Mouse (Mus musculus): ENCODE measurements around the gene Msi2.

The Msi2 gene

DNA sequence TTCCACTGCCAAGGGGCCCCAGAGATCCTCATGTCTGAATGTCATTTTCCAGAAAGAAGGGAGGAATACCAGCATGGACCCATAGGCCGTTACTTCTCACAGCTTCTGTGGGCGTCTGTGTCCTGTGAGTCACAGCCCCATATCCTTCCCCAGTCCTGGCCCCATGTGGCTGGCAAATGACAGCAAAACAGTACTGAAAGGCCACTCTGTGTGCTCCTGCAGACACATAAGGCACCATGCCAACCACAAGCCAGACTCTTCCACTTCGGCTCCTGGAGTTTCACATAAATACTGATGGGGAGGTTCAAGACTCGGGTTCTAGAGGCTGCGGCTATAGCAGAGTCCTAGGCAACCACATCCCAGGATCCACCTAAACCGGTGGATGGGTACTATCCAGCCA is 128.7 kb downstream of the Msi2 start:
- no peak for DNase-seq (ENCODE audit: low read depth)

DNA sequence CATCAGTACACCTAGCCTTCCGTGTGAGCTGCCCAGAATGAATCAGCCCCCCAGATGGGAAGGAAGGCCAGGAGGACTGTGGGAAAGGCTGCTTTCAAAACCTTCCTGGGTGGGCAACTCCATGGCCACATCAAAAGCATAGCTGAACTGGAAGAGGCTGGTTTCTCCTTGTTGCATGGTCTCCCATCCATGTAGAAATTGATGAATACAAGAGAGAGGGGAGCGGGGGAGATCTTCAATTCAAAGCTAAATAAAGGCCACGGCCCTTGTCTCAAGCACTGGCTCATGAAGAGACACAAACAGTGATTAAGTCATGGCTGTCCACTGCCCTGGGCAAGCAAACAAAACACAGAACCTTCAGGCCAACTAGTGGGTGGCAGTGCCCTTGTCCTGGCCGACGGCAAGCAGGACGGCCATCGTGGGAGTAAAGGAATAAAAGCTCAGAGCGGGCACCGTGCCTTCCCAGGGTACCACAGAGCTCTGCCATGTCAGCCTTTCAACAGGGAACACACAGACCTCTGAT is 129.6 kb downstream of the Msi2 start:
- no peak for DNase-seq (ENCODE audit: low read depth)

DNA sequence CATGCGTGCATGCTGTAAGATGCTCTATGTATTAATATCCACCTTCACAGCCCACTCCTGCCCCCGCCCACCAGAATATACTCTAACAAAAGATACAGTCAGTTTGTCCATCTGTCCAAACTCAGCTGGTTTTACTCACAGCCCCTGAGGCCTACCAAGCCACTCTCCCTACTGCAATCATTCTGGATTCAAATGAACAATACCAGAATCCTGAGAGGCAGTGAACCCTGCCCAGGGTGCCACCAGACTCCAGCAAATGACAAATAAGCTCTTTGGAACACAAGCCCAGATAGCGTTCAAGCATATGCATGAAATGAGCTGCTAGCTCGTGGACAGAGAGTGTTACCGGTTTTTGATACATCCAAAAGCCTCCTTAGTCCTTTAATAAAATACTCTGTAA is 130.6 kb downstream of the Msi2 start:
- no peak for DNase-seq (ENCODE audit: low read depth)

GRCm38 (mm10) chr11:88585880-88586279 is 132.4 kb downstream of the Msi2 start:
- no peak for DNase-seq (ENCODE audit: low read depth)

- no peak for DNase-seq (ENCODE audit: low read depth)
Measured at GRCm38 (mm10) chr11:88585171-88585632, 133.1 kb downstream of the Msi2 start.

DNA sequence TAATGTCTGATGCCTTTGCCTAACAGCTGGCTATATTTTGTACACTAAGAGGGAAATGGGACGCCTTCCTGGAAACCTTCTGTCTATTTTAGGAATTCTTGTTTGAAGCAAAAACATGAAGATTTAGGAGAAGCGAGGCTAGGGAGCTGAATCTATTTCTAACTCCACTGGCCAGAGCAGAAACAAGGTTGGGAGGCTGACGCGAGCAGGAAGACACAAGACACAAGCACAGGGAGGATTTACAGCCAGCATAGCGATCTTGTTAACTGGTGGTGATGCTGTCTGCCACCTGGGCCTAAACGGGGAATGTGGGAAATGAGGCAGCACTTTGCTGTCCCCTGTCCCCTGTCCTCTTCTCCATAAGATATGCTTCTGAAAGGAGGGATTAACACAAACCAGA is 134.4 kb downstream of the Msi2 start:
- no peak for DNase-seq (ENCODE audit: low read depth)

DNA sequence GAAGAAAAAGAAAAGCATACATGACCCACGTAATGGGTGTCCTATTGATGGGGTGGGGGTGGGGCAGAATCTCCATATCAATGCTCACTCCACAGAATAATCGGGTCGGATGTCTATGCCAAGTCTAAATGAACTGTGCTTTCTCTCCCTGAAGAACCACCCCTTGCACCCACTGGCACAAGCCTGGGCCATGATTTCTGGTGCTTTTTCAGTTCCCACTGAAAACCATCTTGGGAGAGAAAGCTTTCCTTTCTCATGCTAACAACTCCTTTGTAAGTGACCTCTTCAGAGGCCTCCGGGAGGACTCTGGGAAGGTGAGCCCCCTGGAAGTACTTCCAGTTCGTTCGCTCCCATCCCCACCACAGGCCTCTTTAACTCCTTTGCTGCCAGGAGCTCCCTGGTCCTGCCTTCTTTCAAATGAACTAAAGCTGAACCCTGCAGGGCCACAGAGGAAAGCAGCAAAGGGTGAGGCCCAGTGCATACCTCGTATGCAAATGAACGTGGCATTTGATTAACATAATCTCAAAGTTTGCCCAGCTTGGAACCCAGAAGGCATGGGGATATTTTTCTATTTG is 135.0 kb downstream of the Msi2 start:
- no peak for DNase-seq (ENCODE audit: low read depth)

- no peak for DNase-seq (ENCODE audit: low read depth)
Measured at GRCm38 (mm10) chr11:88582781-88583180, 135.5 kb downstream of the Msi2 start.

- DNase-seq (ENCODE audit: low read depth) = no peak
Measured at GRCm38 (mm10) chr11:88582021-88582707, 136.1 kb downstream of the Msi2 start.

- DNase-seq (ENCODE audit: low read depth) = no peak
Measured at GRCm38 (mm10) chr11:88581375-88581774, 136.9 kb downstream of the Msi2 start.

DNA sequence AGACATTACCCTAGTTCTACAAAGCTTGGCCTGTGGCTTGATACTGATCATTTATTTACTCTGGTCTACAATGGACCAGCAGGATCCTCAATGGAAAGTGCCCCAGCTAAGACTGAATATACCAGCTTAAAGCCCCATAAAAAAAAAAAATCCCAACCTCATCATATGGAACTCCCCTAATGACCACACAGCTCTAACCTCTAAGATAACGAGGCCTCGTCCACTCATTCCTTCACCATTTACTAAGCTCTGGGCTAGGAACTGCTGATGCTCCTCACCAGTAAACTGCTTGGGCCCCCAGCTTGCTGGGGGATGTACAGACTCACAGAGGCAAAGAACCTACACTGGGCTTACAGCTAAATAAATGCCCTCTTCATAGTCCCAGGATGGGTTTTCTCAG is 139.6 kb downstream of the Msi2 start:
- DNase-seq (ENCODE audit: low read depth) = no peak

DNA sequence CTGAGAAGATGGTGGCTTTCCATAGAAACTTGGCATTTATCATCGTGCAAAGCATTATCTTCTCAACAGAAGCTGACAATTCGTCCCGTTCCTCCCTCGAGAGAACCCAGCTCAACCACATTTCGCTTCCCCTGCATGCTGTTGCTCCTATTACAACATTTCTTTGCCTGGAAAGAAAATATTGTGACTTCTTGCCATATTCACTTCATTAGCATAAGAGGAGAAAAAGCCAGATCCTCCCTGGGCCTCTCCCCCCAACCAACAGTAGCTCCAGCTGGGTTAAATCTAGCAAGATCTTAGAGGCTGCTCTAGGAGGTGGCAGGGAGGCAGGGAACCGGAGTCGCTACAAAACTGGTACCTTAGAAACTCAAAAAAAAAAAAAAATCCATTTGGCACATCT is 141.2 kb downstream of the Msi2 start:
- no peak for DNase-seq (ENCODE audit: low read depth)

GRCm38 (mm10) chr11:88576233-88576998 is 141.9 kb downstream of the Msi2 start:
- no peak for DNase-seq (ENCODE audit: low read depth)

GRCm38 (mm10) chr11:88574575-88575360 is 143.5 kb downstream of the Msi2 start:
- DNase-seq (ENCODE audit: low read depth) = no peak

GRCm38 (mm10) chr11:88573013-88573412 is 145.3 kb downstream of the Msi2 start:
- DNase-seq (ENCODE audit: low read depth) = no peak

DNA sequence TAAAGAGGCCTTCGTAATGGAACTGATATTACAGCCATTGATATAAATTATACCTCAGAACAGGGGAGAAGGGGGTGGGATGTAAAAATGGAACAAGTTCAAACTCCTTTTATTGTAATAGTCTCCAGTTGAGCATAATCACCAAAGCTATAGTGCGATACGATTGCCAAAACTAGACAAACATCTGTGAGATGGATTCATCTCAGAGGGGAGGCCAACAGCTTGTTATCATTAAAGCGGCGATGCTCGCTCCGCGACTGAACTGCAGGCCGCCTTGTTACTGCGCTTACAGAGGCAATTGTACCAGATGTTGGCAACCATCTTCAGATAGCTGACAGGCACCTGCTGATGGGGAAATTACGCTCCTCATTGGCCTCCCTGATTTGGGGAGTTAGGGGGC is 145.9 kb downstream of the Msi2 start:
- DNase-seq (ENCODE audit: low read depth) = no peak

DNA sequence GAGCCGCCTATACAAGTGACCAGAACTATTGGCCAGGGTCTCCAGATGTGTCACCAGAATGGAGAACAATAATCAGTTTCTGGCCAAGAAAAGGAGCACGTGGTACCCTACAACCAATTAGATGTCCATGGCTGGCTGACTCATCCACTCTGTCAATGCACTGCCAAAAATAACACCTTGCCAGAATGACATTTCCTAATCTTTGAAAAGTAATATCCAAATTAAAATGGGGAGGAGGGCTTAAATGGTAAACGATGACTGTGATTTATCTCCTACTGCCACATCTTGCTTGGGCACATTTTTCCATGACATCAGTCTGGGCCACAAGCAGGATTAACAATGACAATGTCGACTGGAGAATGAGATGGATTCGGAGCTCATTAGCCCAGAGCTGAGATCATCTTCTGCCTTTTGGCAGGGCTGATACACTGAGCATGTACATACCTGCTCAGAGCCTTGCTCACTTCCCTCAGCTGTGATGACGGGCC is 147.6 kb downstream of the Msi2 start:
- no peak for DNase-seq (ENCODE audit: low read depth)

DNA sequence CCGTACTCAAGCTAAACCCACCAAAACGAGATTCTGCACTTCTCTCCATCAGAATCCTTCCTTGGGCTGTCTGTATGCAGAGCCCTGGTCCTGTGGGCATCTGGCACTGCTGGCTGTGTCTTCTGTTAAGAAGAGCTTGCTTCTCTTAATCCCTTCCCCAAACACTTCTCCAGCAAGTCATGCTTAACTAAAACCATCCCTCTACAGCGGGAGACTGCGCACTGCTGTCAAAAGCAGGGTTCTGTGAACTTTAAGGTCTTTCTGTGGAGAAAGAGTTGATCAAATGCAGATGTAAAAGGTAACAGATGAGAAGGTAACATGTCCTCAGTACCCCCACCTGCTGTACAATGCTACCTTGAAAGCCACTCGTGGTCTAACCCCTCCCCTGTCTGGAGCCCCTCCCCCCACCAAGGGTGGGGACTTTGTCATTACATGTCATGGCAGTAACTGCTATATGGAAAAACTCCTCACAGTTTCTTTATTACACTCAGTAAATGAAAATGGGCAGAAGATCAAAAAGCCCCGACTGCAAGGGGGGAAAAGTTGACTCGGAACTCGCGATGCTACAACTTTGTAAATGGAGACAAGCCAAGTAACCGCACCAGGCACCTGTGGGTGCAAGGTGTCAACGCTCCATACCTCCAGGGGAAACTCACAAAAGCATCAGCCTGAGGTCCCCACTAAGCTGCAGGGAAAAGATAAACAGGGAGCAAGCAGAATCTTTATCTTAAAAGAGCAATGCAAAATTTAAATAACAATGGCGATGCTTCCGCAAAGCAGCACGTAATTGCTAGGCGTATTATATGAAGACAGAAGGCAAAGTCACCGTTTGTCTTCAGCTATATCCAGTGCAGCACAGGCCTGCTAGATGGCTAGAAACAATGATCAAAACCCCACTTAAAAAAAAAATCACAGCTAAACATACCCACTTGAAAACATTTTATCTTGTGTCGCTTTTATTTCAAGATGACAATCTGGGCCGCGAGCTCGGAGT is 151.4 kb downstream of the Msi2 start:
- DNase-seq (ENCODE audit: low read depth) = no peak

DNA sequence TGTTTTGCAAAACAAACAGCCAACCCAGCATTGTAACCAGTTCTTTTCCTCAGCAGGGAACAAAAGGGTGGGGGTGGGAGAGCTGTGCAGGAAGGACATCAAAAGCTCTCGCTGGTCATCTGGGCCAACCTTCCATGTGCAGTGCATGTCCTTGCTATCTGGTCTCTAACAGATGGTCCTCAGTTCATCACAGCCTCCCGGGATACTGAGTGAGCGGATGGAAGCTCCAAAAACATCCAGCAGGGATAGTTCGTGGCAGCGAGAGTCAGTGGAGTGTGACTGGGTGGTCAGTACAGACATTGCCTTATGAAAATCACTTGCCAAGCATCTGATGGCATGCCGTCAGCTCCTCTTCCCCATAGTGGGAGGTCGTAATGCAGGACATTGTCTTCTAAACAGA is 153.5 kb downstream of the Msi2 start:
- no peak for DNase-seq (ENCODE audit: low read depth)

DNA sequence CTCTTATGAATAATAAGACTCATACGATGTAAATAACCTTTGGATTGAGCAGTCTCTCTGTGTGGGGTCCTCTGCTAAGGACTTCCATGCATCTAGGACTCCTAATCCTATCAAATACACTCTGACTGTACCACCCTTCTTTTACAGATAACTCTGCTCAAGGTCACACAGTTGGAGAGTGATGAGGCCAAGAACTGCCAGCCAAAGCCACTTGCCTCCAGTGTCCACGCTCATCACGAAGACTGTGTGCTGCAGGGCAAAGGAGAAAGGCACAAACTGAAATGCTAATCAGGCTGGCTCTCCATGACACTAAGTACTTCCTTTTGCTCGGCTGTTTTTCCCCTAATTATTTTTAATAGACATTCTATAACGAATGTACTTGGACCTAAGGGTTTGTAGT is 153.9 kb downstream of the Msi2 start:
- no peak for DNase-seq (ENCODE audit: low read depth)

GRCm38 (mm10) chr11:88561191-88561590 is 157.1 kb downstream of the Msi2 start:
- no peak for DNase-seq (ENCODE audit: low read depth)
